Mouse (Mus musculus) ES-Bruce4 (cell line): ENCODE data around the gene Fbxo42.

ENCODE experiments used
- CTCF ChIP-seq: IDR thresholded peaks from one replicate; pipeline ENCODE4 v1.8.1; 2011; ENCODE audit warnings: low read depth, low read length
- EP300 ChIP-seq: IDR thresholded peaks from 2 replicates; pipeline ENCODE4 v1.6.1; 2011; ENCODE audit warnings: low read depth, low read length; ENCODE audit not compliant: insufficient read depth
- POLR2A ChIP-seq: IDR thresholded peaks from one replicate; pipeline ENCODE4 v1.8.1; 2011; ENCODE audit warnings: low read length; ENCODE audit not compliant: insufficient read depth

GRCm38 (mm10) chr4:141172121-141172520, 24.4 kb downstream of the Fbxo42 start:
- no peak for TF ChIP-seq POLR2A
- TF ChIP-seq CTCF, result no peak
- no peak for TF ChIP-seq EP300
